Mouse (Mus musculus) heart, adult 2 months (tissue): ENCODE results near the gene Gns.

ENCODE experiments used
- CTCF ChIP-seq: fragments of 200-600 bp; IDR thresholded peaks from 2 replicates; pipeline ENCODE4 v1.8.1; 2022; ENCODE audit warnings: antibody characterized with exemption, mild to moderate bottlenecking, moderate library complexity
- EP300 ChIP-seq: fragments of 200-500 bp; IDR thresholded peaks from 2 replicates; pipeline ENCODE4 v1.6.1; 2011; ENCODE audit warnings: low read depth, low read length, control low read depth; ENCODE audit not compliant: insufficient read depth
- POLR2A ChIP-seq: fragments of 200-500 bp; IDR thresholded peaks from 2 replicates; pipeline ENCODE4 v1.6.1; 2011; ENCODE audit warnings: mild to moderate bottlenecking, low read depth, low read length, control low read depth; ENCODE audit not compliant: insufficient read depth

DNA sequence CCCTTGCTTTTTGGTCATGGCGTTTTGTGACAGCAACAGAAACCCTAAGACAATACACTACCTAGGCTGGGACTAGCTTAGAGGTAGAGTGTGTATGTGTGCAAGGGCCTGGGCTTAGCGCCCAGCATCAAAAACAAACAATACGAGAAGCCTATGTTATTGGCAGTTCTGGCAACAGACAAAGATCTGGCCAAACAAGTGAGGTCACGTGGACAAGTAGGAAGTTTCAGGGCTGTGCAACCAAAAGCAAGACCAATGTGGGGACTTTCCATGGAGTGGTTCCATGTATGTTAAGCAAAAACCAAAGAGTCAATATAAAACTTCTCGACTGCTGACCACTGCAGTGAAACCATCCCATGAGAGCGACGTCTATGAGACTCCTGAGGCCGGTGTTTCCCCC is 80.9 kb downstream of the Gns start:
- TF ChIP-seq POLR2A (no peak; the same call in 1 of the 2 replicates), CTCF (no peak), EP300 (no peak)
